ENCODE assay signal across 20 mouse cellular contexts in the genomic region with DNA sequence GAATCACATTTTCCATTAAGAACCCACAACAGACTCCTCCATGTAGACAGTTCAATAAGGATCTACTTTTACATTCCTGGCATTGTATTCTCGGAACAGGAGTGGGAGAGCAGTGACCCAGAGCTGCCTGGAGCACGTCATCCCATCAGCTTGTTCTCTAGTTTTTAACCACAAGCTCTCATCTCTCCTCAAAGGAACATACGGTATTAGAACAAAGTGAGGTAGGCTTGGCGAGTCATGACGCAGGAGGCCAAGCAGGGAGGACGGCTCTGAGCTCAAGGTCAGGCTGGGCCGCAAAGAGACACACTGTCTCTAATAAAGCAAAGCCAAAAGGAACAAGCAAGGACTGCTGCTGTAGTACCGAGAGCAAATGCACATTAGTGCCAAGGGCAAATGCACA. TPM values are rescaled to one million over a fixed set of nuclear protein-coding genes. Genes with fewer than 3 reads are reported as not detected.
DNase-seq lines count a peak whose midpoint lies in the region; ATAC-seq and TF ChIP-seq lines count a peak whose summit lies in the region.
"Had no signal": no experiment of that assay in that cellular context is flagged by ENCODE, and none has a peak within 500 bp of the region (broad histone marks: within the 10 kb centered on the region; RNA-seq: fewer than 3 reads in every experiment).

No protein-coding gene starts in this region.

- H3K27ac ChIP-seq in heart, embryonic 10.5 days = peak overlapping the region; percentile 12; the same call in 1 of the 2 replicates
- H3K27ac ChIP-seq in lung, embryonic 16.5 days (ENCODE audit: low read length) = peak overlapping the region; percentile 31; the same call in 1 of the 2 replicates
- H3K27ac ChIP-seq: embryonic facial prominence, embryonic 13.5 days; forebrain, embryonic 12.5 days; hindbrain, embryonic 13.5 days; liver, embryonic 12.5 days; midbrain, embryonic 12.5 days had no signal

- CTCF ChIA-PET in Patski (lab: Charles Lee) = interaction anchor here (0.6 to 2.0 kb wide), 5 partner anchors 11 to 206 kb away, joined by 3 to 10 read pairs (median 4); no protein-coding TSS in a partner anchor

- intact Hi-C loops in heart, postnatal 14 days (cut with DNase I) = no loop called here

- POLR2A ChIA-PET in Patski (lab: Charles Lee) = no interaction called here

- no peaks in the 10 kb centered on the region; the same call in 1 of the 2 replicates for H3K9me3 ChIP-seq in heart, embryonic 10.5 days
- H3K9me3 ChIP-seq in lung, embryonic 16.5 days (ENCODE audit: control insufficient read depth, low read length) = no peaks in the 10 kb centered on the region
- H3K9me3 ChIP-seq: embryonic facial prominence, embryonic 13.5 days; forebrain, embryonic 12.5 days; hindbrain, embryonic 13.5 days; liver, embryonic 12.5 days; midbrain, embryonic 12.5 days had no signal

- no peak overlapping the region for H3K9ac ChIP-seq in lung, embryonic 16.5 days (ENCODE audit: low read length)
- H3K9ac ChIP-seq: embryonic facial prominence, embryonic 13.5 days; forebrain, embryonic 12.5 days; hindbrain, embryonic 13.5 days; liver, embryonic 12.5 days; midbrain, embryonic 12.5 days had no signal

- peaks cover 5% of the 10 kb centered on the region; the same call in 1 of the 2 replicates for H3K36me3 ChIP-seq in heart, embryonic 10.5 days
- peaks cover 4% of the 10 kb centered on the region for H3K36me3 ChIP-seq in lung, embryonic 16.5 days (ENCODE audit: control insufficient read depth, insufficient read depth, low read length)
- H3K36me3 ChIP-seq: forebrain, embryonic 12.5 days; hindbrain, embryonic 13.5 days; midbrain, embryonic 12.5 days had no signal

- H3K4me3 ChIP-seq in heart, embryonic 10.5 days = no peak overlapping the region
- no peak overlapping the region for H3K4me3 ChIP-seq in lung, embryonic 16.5 days (ENCODE audit: low read length)
- H3K4me3 ChIP-seq: embryonic facial prominence, embryonic 13.5 days; forebrain, embryonic 12.5 days; hindbrain, embryonic 13.5 days; liver, embryonic 12.5 days; midbrain, embryonic 12.5 days had no signal

- WGBS in heart, embryonic 10.5 days = 63% methylated on average over 8 of the region's 8 CpGs
- 69% methylated on average over 8 of the region's 8 CpGs for WGBS in lung, embryonic 16.5 days

- TF ChIP-seq CTCF in Patski (IDR thresholded peaks at IDR 0.05) = no peak

- in situ Hi-C loops in Patski (cut with MboI; ENCODE audit: low pct_unique_long_range_greater_than_20kb) = no loop called here

- H3K4me2 ChIP-seq in lung, embryonic 16.5 days (ENCODE audit: low read depth, low read length) = no peak overlapping the region
- H3K4me2 ChIP-seq: embryonic facial prominence, embryonic 13.5 days; forebrain, embryonic 12.5 days; hindbrain, embryonic 13.5 days; liver, embryonic 12.5 days; midbrain, embryonic 12.5 days had no signal

- H3K27me3 ChIP-seq in heart, embryonic 10.5 days (ENCODE audit: insufficient read depth, poor library complexity, severe bottlenecking) = no peaks in the 10 kb centered on the region
- no peaks in the 10 kb centered on the region for H3K27me3 ChIP-seq in lung, embryonic 16.5 days (ENCODE audit: control insufficient read depth, insufficient read depth, low read depth, low read length)
- no peaks in the 10 kb centered on the region for H3K27me3 ChIP-seq in Patski
- H3K27me3 ChIP-seq: embryonic facial prominence, embryonic 13.5 days; forebrain, embryonic 12.5 days; hindbrain, embryonic 13.5 days; liver, embryonic 12.5 days; midbrain, embryonic 12.5 days had no signal

- ATAC-seq in lung, embryonic 16.5 days (ENCODE audit: low read depth) = peak; percentile 36
- ATAC-seq in Patski = peak; percentile 96
- ATAC-seq: liver, embryonic 12.5 days had no signal

- no peak for DNase-seq in heart, embryonic 10.5 days (ENCODE audit: low spot score)
- no peak for DNase-seq in heart, postnatal 14 days
- no peak for DNase-seq in lung, postnatal 10 days
- peak; percentile 49 for DNase-seq in Patski (ENCODE audit: low read depth, low spot score)
- peak; percentile 65 for DNase-seq in induced T-regulatory cell, adult 2 months (ENCODE audit: low read depth)
- DNase-seq in cerebellum, postnatal 25 days = no peak
- no peak for DNase-seq in spleen, postnatal 10 days (ENCODE audit: low spot score in 2 of 2)
- DNase-seq: B cell, adult 2 months; cerebellum, postnatal 36 days; kidney, adult 9 months; left cerebral cortex, postnatal 4 days; lung, postnatal 36 days; right cerebral cortex, postnatal 4 days; thymus, postnatal 25 days had no signal

- peaks cover 10% of the 10 kb centered on the region; the same call in 1 of the 2 replicates for H3K4me1 ChIP-seq in heart, embryonic 10.5 days
- H3K4me1 ChIP-seq in lung, embryonic 16.5 days (replicated peaks; ENCODE audit: control insufficient read depth, insufficient read depth, low read length) = 0 out of 2 replicates have a peak, but pooled peaks cover 2% of the 10 kb centered on the region
- H3K4me1 ChIP-seq: embryonic facial prominence, embryonic 13.5 days; forebrain, embryonic 12.5 days; liver, embryonic 12.5 days; midbrain, embryonic 12.5 days had no signal

RNA-seq across cellular contexts. Expression of gene Ostf1, which starts 32.6 kb away (rescaled TPM):
- 58.0 and 62.4 TPM in 2 replicates for polyA plus RNA-seq in heart, embryonic 10.5 days (2016; fragmentation: Nextera tagmentation; extraction: Ambion mirVana)
- 10 to 100 TPM; 46.5 to 52.2 TPM for total RNA-seq in heart, postnatal 14 days (2021)
- 111 and 122 TPM in 2 replicates for polyA plus RNA-seq in lung, embryonic 16.5 days (2015; fragmentation: Nextera tagmentation; extraction: Ambion mirVana)
- polyA plus RNA-seq in Patski (2021) = 101 TPM

RNA-seq across cellular contexts. Expression of gene Nmrk1, which starts 32.7 kb away (rescaled TPM):
- 6.0 and 6.7 TPM in 2 replicates for polyA plus RNA-seq in heart, embryonic 10.5 days (2016; fragmentation: Nextera tagmentation; extraction: Ambion mirVana)
- 1 to 10 TPM; 3.9 to 4.0 TPM for total RNA-seq in heart, postnatal 14 days (2021)
- polyA plus RNA-seq in lung, embryonic 16.5 days (2015; fragmentation: Nextera tagmentation; extraction: Ambion mirVana) = 11.1 and 13.5 TPM in 2 replicates
- 12.4 TPM for polyA plus RNA-seq in Patski (2021)

Comparison
In these comparisons a context has a peak if more than half of its experiments do, and no peak if none do; other contexts are left out.
1. DNase-seq: peak in Patski (single experiment) and induced T-regulatory cell, adult 2 months (single experiment); none in heart, embryonic 10.5 days (single experiment), heart, postnatal 14 days (0 of 2), lung, postnatal 10 days (single experiment), cerebellum, postnatal 25 days (0 of 2) and spleen, postnatal 10 days (0 of 2).